Mouse (Mus musculus) layer of hippocampus, postnatal 14 days (tissue): ENCODE measurements around the gene Gal3st4. TPM values are rescaled to one million over a fixed set of nuclear protein-coding genes. Genes with fewer than 3 reads are reported as not detected.
A peak's percentile ranks its signal among the peaks of the same experiment; 100 is the strongest.

Experiments
- DNase-seq, 2 experiments: peaks; one replicate each; pipeline ENCODE4 v3.0.0; 2021 to 2022; ENCODE audit warnings: low spot score in 2 of 2, mixed read lengths in 1 of 2
- total RNA-seq, 2 experiments: library from RNA; stranded (reverse); gene quantifications; 2 replicates each; pipeline ENCODE4 v1.2.3; 2021

Gal3st4 gene
- total RNA-seq, 2 experiments from 2014 or later: 2.3 to 4.0 TPM

GRCm38 (mm10) chr5:138262582-138263240 lies 9.9 kb downstream of the Gal3st4 start:
- DNase-seq: no peak

- no peak for DNase-seq
These were observed 10.6 kb downstream of the Gal3st4 start for GRCm38 (mm10) chr5:138262001-138262400.

- no peak for DNase-seq
These were observed 11.8 kb downstream of the Gal3st4 start for GRCm38 (mm10) chr5:138260834-138261233.

GRCm38 (mm10) chr5:138260051-138260450 lies 12.6 kb downstream of the Gal3st4 start:
- no peak for DNase-seq

- DNase-seq: no peak
These were observed 13.6 kb downstream of the Gal3st4 start for GRCm38 (mm10) chr5:138258993-138259392.

- DNase-seq: no peak
These were observed 14.1 kb downstream of the Gal3st4 start for GRCm38 (mm10) chr5:138258542-138258941.

- no peak for DNase-seq
These were observed 14.6 kb downstream of the Gal3st4 start for GRCm38 (mm10) chr5:138258078-138258477.

GRCm38 (mm10) chr5:138257585-138257978 lies 15.1 kb downstream of the Gal3st4 start:
- DNase-seq: no peak

GRCm38 (mm10) chr5:138256966-138257584 lies 15.6 kb downstream of the Gal3st4 start:
- DNase-seq: no peak

- DNase-seq: no peak
These were observed 16.6 kb downstream of the Gal3st4 start for GRCm38 (mm10) chr5:138256094-138256467.

- DNase-seq: peak; percentile 91 to 98
These were observed 17.1 kb downstream of the Gal3st4 start, which contains the start of gene Lamtor4 for GRCm38 (mm10) chr5:138255353-138256093. TSS of gene Lamtor4 (plus strand) at chr5:138255482.

- DNase-seq: no peak
These were observed 19.6 kb downstream of the Gal3st4 start for GRCm38 (mm10) chr5:138253061-138253460.

GRCm38 (mm10) chr5:138251144-138251543 lies 21.5 kb downstream of the Gal3st4 start:
- no peak for DNase-seq

GRCm38 (mm10) chr5:138241511-138241910 lies 31.1 kb downstream of the Gal3st4 start:
- no peak for DNase-seq

- DNase-seq: no peak
These were observed 38.4 kb downstream of the Gal3st4 start for GRCm38 (mm10) chr5:138234224-138234623.

GRCm38 (mm10) chr5:138233778-138234177 lies 38.9 kb downstream of the Gal3st4 start:
- DNase-seq: no peak

GRCm38 (mm10) chr5:138229511-138229910 lies 43.1 kb downstream of the Gal3st4 start:
- DNase-seq: no peak

GRCm38 (mm10) chr5:138228026-138228425 lies 44.6 kb downstream of the Gal3st4 start:
- DNase-seq: no peak

GRCm38 (mm10) chr5:138227367-138227766 lies 45.3 kb downstream of the Gal3st4 start:
- DNase-seq: no peak

GRCm38 (mm10) chr5:138226491-138226890 lies 46.1 kb downstream of the Gal3st4 start:
- DNase-seq: no peak

- no peak for DNase-seq
These were observed 46.9 kb downstream of the Gal3st4 start, which contains the start of gene Nxpe5 for GRCm38 (mm10) chr5:138225700-138226099. TSS of gene Nxpe5 (plus strand) at chr5:138225898.

GRCm38 (mm10) chr5:138223287-138223686 lies 49.4 kb downstream of the Gal3st4 start:
- no peak for DNase-seq
